ENCODE assay signal across 7 mouse cellular contexts in genomic region chr7:127422247-127422646, GRCm38 (mm10). TPM values are rescaled to one million over a fixed set of nuclear protein-coding genes. Genes with fewer than 3 reads are reported as not detected.
DNase-seq lines count a peak whose midpoint lies in the region; ATAC-seq lines count a peak whose summit lies in the region.

No protein-coding gene starts in this region.

- no peak overlapping the region for H3K27ac ChIP-seq in forebrain, embryonic 13.5 days
- H3K27ac ChIP-seq in intestine, embryonic 14.5 days (ENCODE audit: low read depth) = no peak overlapping the region
- no peak overlapping the region for H3K27ac ChIP-seq in limb, embryonic 11.5 days (replicated peaks; ENCODE audit: low read depth, low read length)
- H3K27ac ChIP-seq in midbrain, embryonic 12.5 days (replicated peaks) = 0 out of 2 replicates have a peak overlapping the region, but pooled peaks have one; percentile 69

- H3K27me3 ChIP-seq in forebrain, embryonic 13.5 days = peaks cover 19% of the 10 kb centered on the region
- peaks cover 9% of the 10 kb centered on the region; the same call in 1 of the 2 replicates for H3K27me3 ChIP-seq in intestine, embryonic 14.5 days (replicated peaks; ENCODE audit: control insufficient read depth, insufficient read depth, low read length)
- H3K27me3 ChIP-seq in limb, embryonic 11.5 days (ENCODE audit: control insufficient read depth, insufficient read depth, low read length) = no peaks in the 10 kb centered on the region
- H3K27me3 ChIP-seq in midbrain, embryonic 12.5 days = peaks cover 22% of the 10 kb centered on the region

- no peaks in the 10 kb centered on the region for H3K9me3 ChIP-seq in forebrain, embryonic 13.5 days (replicated peaks)
- H3K9me3 ChIP-seq in intestine, embryonic 14.5 days (ENCODE audit: control insufficient read depth, low read length) = no peaks in the 10 kb centered on the region
- no peaks in the 10 kb centered on the region for H3K9me3 ChIP-seq in limb, embryonic 11.5 days (ENCODE audit: control insufficient read depth, low read length)
- no peaks in the 10 kb centered on the region for H3K9me3 ChIP-seq in midbrain, embryonic 12.5 days

- H3K9ac ChIP-seq in forebrain, embryonic 13.5 days = peak overlapping the region; percentile 93
- H3K9ac ChIP-seq in intestine, embryonic 14.5 days (ENCODE audit: low read length) = no peak overlapping the region
- H3K9ac ChIP-seq in limb, embryonic 11.5 days (ENCODE audit: low read length) = no peak overlapping the region
- peak overlapping the region; percentile 85 for H3K9ac ChIP-seq in midbrain, embryonic 12.5 days (replicated peaks)

- DNase-seq in ES-CJ7 (ENCODE audit: low read depth, low spot score) = peak; percentile 24
- DNase-seq in adrenal gland, postnatal 36 days = peak; percentile 49 to 59
- peak; percentile 55 for DNase-seq in intestine, embryonic 14.5 days (ENCODE audit: low spot score)
- DNase-seq in limb, embryonic 11.5 days (ENCODE audit: low spot score) = no peak

- peaks cover 13% of the 10 kb centered on the region for H3K4me1 ChIP-seq in forebrain, embryonic 13.5 days
- peaks cover 4% of the 10 kb centered on the region; the same call in 1 of the 2 replicates for H3K4me1 ChIP-seq in intestine, embryonic 14.5 days (replicated peaks; ENCODE audit: control insufficient read depth, insufficient read depth, low read length)
- peaks cover 4% of the 10 kb centered on the region for H3K4me1 ChIP-seq in limb, embryonic 11.5 days (ENCODE audit: control insufficient read depth, insufficient read depth, low read length)
- peaks cover 14% of the 10 kb centered on the region for H3K4me1 ChIP-seq in midbrain, embryonic 12.5 days

- peak overlapping the region; percentile 99 for H3K4me2 ChIP-seq in forebrain, embryonic 13.5 days
- H3K4me2 ChIP-seq in intestine, embryonic 14.5 days (ENCODE audit: low read length) = peak overlapping the region; percentile 93
- H3K4me2 ChIP-seq in limb, embryonic 11.5 days (ENCODE audit: low read depth, severe bottlenecking) = peak overlapping the region; percentile 95
- H3K4me2 ChIP-seq in midbrain, embryonic 12.5 days (replicated peaks) = peak overlapping the region; percentile 95

- 2% methylated on average over 15 of the region's 15 CpGs for WGBS in forebrain, embryonic 13.5 days
- 3% methylated on average over 15 of the region's 15 CpGs for WGBS in intestine, embryonic 14.5 days
- WGBS in limb, embryonic 11.5 days = 2% methylated on average over 15 of the region's 15 CpGs
- WGBS in midbrain, embryonic 12.5 days = 4% methylated on average over 15 of the region's 15 CpGs

- peak; percentile 84 for ATAC-seq in forebrain, embryonic 13.5 days
- ATAC-seq in intestine, embryonic 14.5 days (replicated peaks; ENCODE audit: low FRiP score, low TSS enrichment, low read depth) = peak; percentile 41; the same call in 1 of the 2 replicates
- 0 out of 2 replicates have a peak, but pooled peaks have one; percentile 26 for ATAC-seq in limb, embryonic 11.5 days (ENCODE audit: insufficient number of reproducible peaks, low FRiP score, low TSS enrichment, low read depth)
- peak; percentile 63 for ATAC-seq in midbrain, embryonic 12.5 days (ENCODE audit: low FRiP score, low read depth)
- no peak for ATAC-seq in activated CD4-positive, CD25-positive, alpha-beta regulatory T cell, adult 4 months

- peak overlapping the region; percentile 87 for H3K4me3 ChIP-seq in forebrain, embryonic 13.5 days
- peak overlapping the region; percentile 74 for H3K4me3 ChIP-seq in intestine, embryonic 14.5 days (ENCODE audit: low read depth, low read length)
- H3K4me3 ChIP-seq in limb, embryonic 11.5 days (ENCODE audit: low read depth, low read length) = peak overlapping the region; percentile 69
- H3K4me3 ChIP-seq in midbrain, embryonic 12.5 days = peak overlapping the region; percentile 76

- peaks cover 20% of the 10 kb centered on the region for H3K36me3 ChIP-seq in forebrain, embryonic 13.5 days (ENCODE audit: poor library complexity, severe bottlenecking)
- peaks cover 13% of the 10 kb centered on the region; the same call in 1 of the 2 replicates for H3K36me3 ChIP-seq in intestine, embryonic 14.5 days (ENCODE audit: control insufficient read depth, insufficient read depth, low read length)
- no peaks in the 10 kb centered on the region for H3K36me3 ChIP-seq in limb, embryonic 11.5 days (ENCODE audit: control insufficient read depth, insufficient read depth, low read length)
- H3K36me3 ChIP-seq in midbrain, embryonic 12.5 days = peaks cover 21% of the 10 kb centered on the region

RNA-seq across cellular contexts. Expression of gene Zfp688, which starts 0.4 kb away (rescaled TPM):
- total RNA-seq in adrenal gland, postnatal 36 days (2021) = 10 to 100 TPM; 12.7 to 12.8 TPM
- polyA plus RNA-seq in forebrain, embryonic 13.5 days (2015; fragmentation: Nextera tagmentation; extraction: Ambion mirVana) = 30.3 and 36.2 TPM in 2 replicates
- polyA plus RNA-seq in intestine, embryonic 14.5 days (2014; fragmentation: Nextera tagmentation; extraction: Ambion mirVana) = 24.1 and 25.2 TPM in 2 replicates
- 33.7 and 37.7 TPM in 2 replicates for polyA plus RNA-seq in limb, embryonic 11.5 days (2014; fragmentation: Nextera tagmentation; extraction: Ambion mirVana)
- polyA plus RNA-seq in midbrain, embryonic 12.5 days (2016; fragmentation: Nextera tagmentation; extraction: Ambion mirVana) = 31.9 and 34.0 TPM in 2 replicates
- polyA plus RNA-seq in activated CD4-positive, CD25-positive, alpha-beta regulatory T cell, adult 4 months (2017; shearing (Covaris generic)) = 10 to 100 TPM; 22.5 to 25.5 TPM

RNA-seq across cellular contexts. Expression of gene Zfp764, which starts 15.6 kb away (rescaled TPM):
- total RNA-seq in adrenal gland, postnatal 36 days (2021) = 1 to 10 TPM; 6.4 to 7.9 TPM
- polyA plus RNA-seq in forebrain, embryonic 13.5 days (2015; fragmentation: Nextera tagmentation; extraction: Ambion mirVana) = 4.3 and 5.4 TPM in 2 replicates
- 9.6 and 10.6 TPM in 2 replicates for polyA plus RNA-seq in intestine, embryonic 14.5 days (2014; fragmentation: Nextera tagmentation; extraction: Ambion mirVana)
- polyA plus RNA-seq in limb, embryonic 11.5 days (2014; fragmentation: Nextera tagmentation; extraction: Ambion mirVana) = 7.5 and 7.7 TPM in 2 replicates
- polyA plus RNA-seq in midbrain, embryonic 12.5 days (2016; fragmentation: Nextera tagmentation; extraction: Ambion mirVana) = 6.7 and 6.8 TPM in 2 replicates
- 1 to 10 TPM; 5.7 to 8.3 TPM for polyA plus RNA-seq in activated CD4-positive, CD25-positive, alpha-beta regulatory T cell, adult 4 months (2017; shearing (Covaris generic))

RNA-seq across cellular contexts. Expression of gene Zfp689, which starts 26.7 kb away (rescaled TPM):
- 1 to 10 TPM; 3.8 to 4.4 TPM for total RNA-seq in adrenal gland, postnatal 36 days (2021)
- polyA plus RNA-seq in forebrain, embryonic 13.5 days (2015; fragmentation: Nextera tagmentation; extraction: Ambion mirVana) = 16.6 and 17.4 TPM in 2 replicates
- 6.7 and 7.6 TPM in 2 replicates for polyA plus RNA-seq in intestine, embryonic 14.5 days (2014; fragmentation: Nextera tagmentation; extraction: Ambion mirVana)
- polyA plus RNA-seq in limb, embryonic 11.5 days (2014; fragmentation: Nextera tagmentation; extraction: Ambion mirVana) = 16.5 and 17.6 TPM in 2 replicates
- polyA plus RNA-seq in midbrain, embryonic 12.5 days (2016; fragmentation: Nextera tagmentation; extraction: Ambion mirVana) = 18.2 and 19.3 TPM in 2 replicates
- polyA plus RNA-seq in activated CD4-positive, CD25-positive, alpha-beta regulatory T cell, adult 4 months (2017; shearing (Covaris generic)) = 1 to 10 TPM; 3.3 to 5.4 TPM

RNA-seq across cellular contexts. Expression of gene E430018J23Rik, which starts 28.8 kb away (rescaled TPM):
- total RNA-seq in adrenal gland, postnatal 36 days (2021) = 1 to 10 TPM; 8.7 to 9.9 TPM
- 6.0 and 7.2 TPM in 2 replicates for polyA plus RNA-seq in forebrain, embryonic 13.5 days (2015; fragmentation: Nextera tagmentation; extraction: Ambion mirVana)
- 9.2 and 9.7 TPM in 2 replicates for polyA plus RNA-seq in intestine, embryonic 14.5 days (2014; fragmentation: Nextera tagmentation; extraction: Ambion mirVana)
- 7.4 and 9.0 TPM in 2 replicates for polyA plus RNA-seq in limb, embryonic 11.5 days (2014; fragmentation: Nextera tagmentation; extraction: Ambion mirVana)
- polyA plus RNA-seq in midbrain, embryonic 12.5 days (2016; fragmentation: Nextera tagmentation; extraction: Ambion mirVana) = 6.9 and 7.1 TPM in 2 replicates
- polyA plus RNA-seq in activated CD4-positive, CD25-positive, alpha-beta regulatory T cell, adult 4 months (2017; shearing (Covaris generic)) = 1 to 10 TPM; 4.0 to 6.1 TPM

RNA-seq across cellular contexts. Expression of gene 9130019O22Rik, which starts 35.3 kb away (rescaled TPM):
- total RNA-seq in adrenal gland, postnatal 36 days (2021) = 1 to 10 TPM; 4.7 to 5.2 TPM
- 5.3 and 5.5 TPM in 2 replicates for polyA plus RNA-seq in forebrain, embryonic 13.5 days (2015; fragmentation: Nextera tagmentation; extraction: Ambion mirVana)
- polyA plus RNA-seq in intestine, embryonic 14.5 days (2014; fragmentation: Nextera tagmentation; extraction: Ambion mirVana) = 6.2 and 7.4 TPM in 2 replicates
- 6.3 and 6.8 TPM in 2 replicates for polyA plus RNA-seq in limb, embryonic 11.5 days (2014; fragmentation: Nextera tagmentation; extraction: Ambion mirVana)
- 5.8 and 7.2 TPM in 2 replicates for polyA plus RNA-seq in midbrain, embryonic 12.5 days (2016; fragmentation: Nextera tagmentation; extraction: Ambion mirVana)
- 1 to 10 TPM; 7.4 to 8.9 TPM for polyA plus RNA-seq in activated CD4-positive, CD25-positive, alpha-beta regulatory T cell, adult 4 months (2017; shearing (Covaris generic))

Comparison
In these comparisons a context has a peak if more than half of its experiments do, and no peak if none do; other contexts are left out.
1. H3K9ac ChIP-seq: peak in forebrain, embryonic 13.5 days (single experiment) and midbrain, embryonic 12.5 days (single experiment); none in intestine, embryonic 14.5 days (single experiment) and limb, embryonic 11.5 days (single experiment).
2. Peak in every context shown above with its lines, with median percentiles within 50 percentile points of each other: H3K4me2 ChIP-seq and H3K4me3 ChIP-seq.